Mouse (Mus musculus): ENCODE data around the gene Isy1. TPM values are rescaled to one million over a fixed set of nuclear protein-coding genes. Genes with fewer than 3 reads are reported as not detected.

Gene Isy1
- polyA plus RNA-seq, 1 experiment from 2014 or later, result 45.6 TPM

DNA sequence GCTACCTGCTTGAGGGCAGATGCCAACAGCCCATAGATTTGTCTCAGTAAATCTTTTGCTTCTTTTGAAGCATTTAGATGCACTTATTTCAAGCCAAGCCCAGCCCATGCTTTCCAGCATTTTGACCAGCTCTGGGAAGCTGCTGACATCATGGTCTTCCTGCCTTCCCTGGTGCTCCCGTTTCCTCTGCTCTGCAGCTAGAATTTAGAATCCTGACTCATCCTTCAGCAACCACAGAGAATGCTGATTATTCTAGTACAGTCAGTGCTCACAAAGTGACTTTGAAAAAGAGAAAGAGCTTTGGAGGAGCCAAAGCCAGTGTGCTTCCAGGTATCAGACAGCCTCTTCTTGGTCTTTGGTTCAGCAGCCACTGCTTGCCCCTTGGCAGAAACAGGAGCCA, 18.5 kb upstream of the Isy1 start:
- Histone ChIP-seq H3K36me3 (ENCODE audit: control insufficient read depth, insufficient read depth, low read length) (no peaks in the 10 kb centered on the region), H3K4me2 (ENCODE audit: low read depth) (no peak overlapping the region), H3K4me3 (ENCODE audit: low read depth, low read length) (no peak overlapping the region), H3K9ac (ENCODE audit: low read length) (no peak overlapping the region), H3K4me1 (ENCODE audit: control insufficient read depth, insufficient read depth, low read length) (no peaks in the 10 kb centered on the region), H3K27me3 (ENCODE audit: control insufficient read depth, insufficient read depth, low read length) (no peaks in the 10 kb centered on the region), H3K27ac (ENCODE audit: low read depth, low read length) (no peak overlapping the region), H3K9me3 (ENCODE audit: control insufficient read depth, low read length) (no peaks in the 10 kb centered on the region)
- no peak for DNase-seq (ENCODE audit: low spot score)
- no peak for ATAC-seq (ENCODE audit: insufficient read depth, low FRiP score, low TSS enrichment)
- WGBS, result 70% methylated on average over 1 of the region's 1 CpGs

DNA sequence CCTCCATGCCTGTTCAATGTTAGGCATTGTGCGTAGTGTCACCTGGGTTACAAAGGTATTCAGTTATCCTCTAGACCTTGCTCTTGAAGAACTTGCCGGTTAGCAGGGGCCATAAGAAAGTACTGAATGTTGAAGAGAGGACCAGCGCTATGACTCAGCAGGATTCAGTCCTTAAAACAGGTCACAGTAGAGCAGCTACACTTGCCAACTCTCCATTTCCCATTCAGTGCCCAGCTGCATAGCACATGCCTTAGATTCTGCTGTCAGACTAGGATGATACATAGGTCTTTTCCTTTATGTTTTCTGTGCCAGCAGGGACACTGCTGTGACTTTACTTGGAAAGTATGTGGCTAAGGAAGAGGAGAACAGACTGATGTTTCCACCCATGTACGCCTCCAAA, 14.8 kb upstream of the Isy1 start:
- Histone ChIP-seq H3K36me3 (ENCODE audit: control insufficient read depth, insufficient read depth, low read length) (no peaks in the 10 kb centered on the region; the same call in 1 of the 2 replicates), H3K4me1 (ENCODE audit: control insufficient read depth, insufficient read depth, low read length) (peaks cover 5% of the 10 kb centered on the region; the same call in 1 of the 2 replicates), H3K9me3 (ENCODE audit: control insufficient read depth, low read length) (no peaks in the 10 kb centered on the region), H3K4me3 (ENCODE audit: low read depth, low read length) (no peak overlapping the region), H3K4me2 (ENCODE audit: low read depth) (no peak overlapping the region), H3K27me3 (ENCODE audit: control insufficient read depth, insufficient read depth, low read length) (no peaks in the 10 kb centered on the region), H3K9ac (ENCODE audit: low read length) (no peak overlapping the region), H3K27ac (ENCODE audit: low read depth, low read length) (no peak overlapping the region)
- 81% methylated on average over 4 of the region's 4 CpGs for WGBS
- DNase-seq (ENCODE audit: low spot score) (no peak), ATAC-seq (ENCODE audit: insufficient read depth, low FRiP score, low TSS enrichment) (no peak)

DNA sequence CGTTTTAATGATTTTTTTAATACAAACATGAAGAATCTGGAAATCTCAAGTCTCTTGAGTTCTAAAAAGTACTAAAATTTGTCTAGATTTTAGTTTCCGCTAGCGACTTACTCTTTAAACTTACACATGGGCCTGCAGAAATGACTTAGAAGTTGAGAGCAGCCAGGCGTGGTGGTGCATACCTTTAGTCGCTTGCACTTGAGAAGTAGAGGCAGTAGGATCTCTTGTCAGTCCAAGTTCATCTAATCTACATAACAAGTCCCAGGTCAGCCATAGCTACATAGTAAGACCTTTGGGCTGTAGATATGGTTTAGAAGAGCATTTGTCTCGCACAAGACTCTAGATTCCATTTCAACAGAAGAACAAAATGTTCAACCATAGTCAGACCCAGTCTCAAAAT, 13.3 kb upstream of the Isy1 start:
- H3K4me2 ChIP-seq (ENCODE audit: low read depth), result no peak overlapping the region
- no peak overlapping the region for H3K9ac ChIP-seq (ENCODE audit: low read length)
- peaks cover 7% of the 10 kb centered on the region; the same call in 1 of the 2 replicates for H3K4me1 ChIP-seq (ENCODE audit: control insufficient read depth, insufficient read depth, low read length)
- 85% methylated on average over 6 of the region's 6 CpGs for WGBS
- H3K27ac ChIP-seq (ENCODE audit: low read depth, low read length), result no peak overlapping the region
- ATAC-seq (ENCODE audit: insufficient read depth, low FRiP score, low TSS enrichment), result no peak
- DNase-seq (ENCODE audit: low spot score), result no peak
- no peaks in the 10 kb centered on the region for H3K9me3 ChIP-seq (ENCODE audit: control insufficient read depth, low read length)
- no peaks in the 10 kb centered on the region for H3K27me3 ChIP-seq (ENCODE audit: control insufficient read depth, insufficient read depth, low read length)
- no peaks in the 10 kb centered on the region; the same call in 1 of the 2 replicates for H3K36me3 ChIP-seq (ENCODE audit: control insufficient read depth, insufficient read depth, low read length)
- no peak overlapping the region for H3K4me3 ChIP-seq (ENCODE audit: low read depth, low read length)

DNA sequence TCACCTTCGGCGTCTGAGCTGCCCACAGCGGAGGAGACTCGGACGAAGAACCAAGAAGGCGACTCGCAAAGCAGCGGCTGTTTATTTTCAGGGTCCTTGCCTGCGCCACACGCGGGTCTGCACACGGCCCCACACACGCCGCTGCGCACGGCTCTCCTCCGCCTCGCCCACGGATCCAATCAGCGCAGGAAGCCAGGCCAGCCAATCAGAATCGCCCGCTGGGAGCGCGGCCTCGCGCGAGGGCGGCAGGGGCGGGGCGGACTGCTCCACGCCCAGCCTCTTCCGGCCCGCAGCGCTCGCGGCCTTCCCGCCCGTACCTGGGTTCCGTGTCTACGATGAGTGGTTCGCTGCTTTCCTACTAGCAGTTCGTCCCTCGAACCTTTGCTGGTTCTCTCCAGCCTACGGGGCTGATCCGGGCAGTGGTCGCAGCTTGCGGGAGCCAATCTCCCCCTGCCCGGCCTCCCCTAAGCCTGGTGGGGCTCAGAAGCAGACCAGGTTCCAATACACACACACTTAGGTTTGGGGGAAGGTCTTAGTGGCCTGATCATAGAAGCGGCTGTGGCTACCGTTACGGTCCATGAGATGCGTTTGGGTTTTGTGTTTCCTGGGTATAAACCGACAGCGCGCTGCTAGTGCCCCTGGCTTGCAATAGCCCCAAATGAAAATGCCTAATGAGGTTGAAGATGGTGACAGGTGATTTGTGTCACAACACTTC, 12.5 kb upstream of the Isy1 start, which contains the start of gene Cnbp:
Gene Cnbp (minus strand): TSS at position 207 of the 715 bp plus-strand sequence.
- Histone ChIP-seq H3K4me2 (ENCODE audit: low read depth) (peak within 1 kb of the TSS; percentile 77), H3K27me3 (ENCODE audit: control insufficient read depth, insufficient read depth, low read length) (no peaks in the 10 kb centered on the region), H3K4me3 (ENCODE audit: low read depth, low read length) (peak within 1 kb of the TSS; percentile 100), H3K27ac (ENCODE audit: low read depth, low read length) (peak within 1 kb of the TSS; percentile 85), H3K4me1 (ENCODE audit: control insufficient read depth, insufficient read depth, low read length) (peaks cover 7% of the 10 kb centered on the region; the same call in 1 of the 2 replicates), H3K9me3 (ENCODE audit: control insufficient read depth, low read length) (no peaks in the 10 kb centered on the region), H3K36me3 (ENCODE audit: control insufficient read depth, insufficient read depth, low read length) (no peaks in the 10 kb centered on the region; the same call in 1 of the 2 replicates), H3K9ac (ENCODE audit: low read length) (peak within 1 kb of the TSS; percentile 99)
- ATAC-seq (ENCODE audit: insufficient read depth, low FRiP score, low TSS enrichment) (peak; percentile 98), DNase-seq (ENCODE audit: low spot score) (peak; percentile 99)
- WGBS, result under 1% methylated on average over 53 of the region's 55 CpGs

DNA sequence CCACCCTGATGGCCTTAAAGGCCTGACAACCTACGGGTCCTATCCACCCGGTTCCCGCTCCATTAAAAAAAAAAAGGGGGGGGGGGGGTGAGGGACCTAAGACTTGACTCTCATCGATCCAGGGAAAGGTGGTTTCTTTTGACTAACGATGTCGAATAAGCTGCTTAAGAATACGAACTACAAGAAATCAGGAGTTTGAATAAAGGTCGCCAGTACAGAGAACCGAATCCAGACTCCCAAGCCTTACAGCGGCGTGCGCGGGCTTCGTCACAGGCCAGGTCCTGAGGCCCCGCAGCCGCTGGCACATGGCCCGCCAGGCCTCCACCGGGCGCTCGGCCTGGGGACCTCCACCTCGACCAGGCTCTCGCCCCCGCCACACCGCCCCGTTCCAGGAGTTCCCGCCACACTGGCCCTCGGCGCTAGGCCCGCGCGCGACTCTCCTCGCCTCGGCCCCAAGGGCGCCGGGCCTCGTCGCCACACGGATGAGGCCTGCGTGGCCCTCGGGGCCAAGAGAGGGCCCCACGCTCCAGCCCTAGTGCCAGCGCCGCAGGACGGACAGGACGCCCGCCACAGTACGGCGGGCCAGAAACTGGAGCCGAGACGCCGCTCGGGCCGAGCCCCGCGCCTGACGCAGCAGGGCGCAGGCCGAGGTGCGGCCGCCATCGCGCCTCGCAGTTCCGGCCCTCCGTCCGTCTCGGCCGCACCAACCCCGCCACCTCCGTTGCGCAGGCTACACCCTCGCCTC, 11.7 kb upstream of the Isy1 start:
- H3K4me3 ChIP-seq (ENCODE audit: low read depth, low read length), result peak overlapping the region; percentile 100
- WGBS, result under 1% methylated on average over 73 of the region's 73 CpGs
- ATAC-seq (ENCODE audit: insufficient read depth, low FRiP score, low TSS enrichment), result peak; percentile 70

DNA sequence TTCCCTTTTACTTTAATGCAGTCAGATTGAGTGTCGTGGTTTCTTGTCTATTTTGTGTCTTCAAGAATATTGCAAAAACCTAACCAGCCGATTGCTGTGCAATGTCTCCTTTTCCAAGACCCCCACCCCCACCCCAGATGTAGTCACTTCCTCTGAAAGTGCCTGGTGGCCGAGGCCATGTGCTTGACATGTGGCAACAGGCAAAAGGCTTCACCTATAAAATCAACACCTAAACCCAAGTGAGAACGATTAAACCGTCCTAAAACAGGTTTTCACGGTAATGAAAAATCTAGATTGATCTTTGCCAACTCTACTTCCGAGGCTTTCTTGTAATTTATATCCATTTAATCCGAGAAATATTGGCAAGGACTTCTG, 11.2 kb upstream of the Isy1 start:
- Histone ChIP-seq H3K36me3 (ENCODE audit: control insufficient read depth, insufficient read depth, low read length) (peaks cover 2% of the 10 kb centered on the region), H3K9me3 (ENCODE audit: control insufficient read depth, low read length) (no peaks in the 10 kb centered on the region), H3K4me2 (ENCODE audit: low read depth) (peak overlapping the region; percentile 77), H3K9ac (ENCODE audit: low read length) (peak overlapping the region; percentile 99), H3K27me3 (ENCODE audit: control insufficient read depth, insufficient read depth, low read length) (no peaks in the 10 kb centered on the region), H3K4me1 (ENCODE audit: control insufficient read depth, insufficient read depth, low read length) (peaks cover 7% of the 10 kb centered on the region; the same call in 1 of the 2 replicates), H3K27ac (ENCODE audit: low read depth, low read length) (no peak overlapping the region), H3K4me3 (ENCODE audit: low read depth, low read length) (peak overlapping the region; percentile 100)
- ATAC-seq (ENCODE audit: insufficient read depth, low FRiP score, low TSS enrichment) (no peak), DNase-seq (ENCODE audit: low spot score) (peak; percentile 14)
- WGBS, result under 1% methylated on average over 8 of the region's 8 CpGs

More for the DNA sequence above, 11.7 kb upstream of the Isy1 start:
- no peaks in the 10 kb centered on the region for H3K9me3 ChIP-seq (ENCODE audit: control insufficient read depth, low read length)
- H3K27me3 ChIP-seq (ENCODE audit: control insufficient read depth, insufficient read depth, low read length), result no peaks in the 10 kb centered on the region
- peak; percentile 64 for DNase-seq (ENCODE audit: low spot score)
- peak overlapping the region; percentile 99 for H3K9ac ChIP-seq (ENCODE audit: low read length)
- H3K4me2 ChIP-seq (ENCODE audit: low read depth), result peak overlapping the region; percentile 77
- H3K27ac ChIP-seq (ENCODE audit: low read depth, low read length), result peak overlapping the region; percentile 85
- no peaks in the 10 kb centered on the region; the same call in none of the 2 replicates for H3K36me3 ChIP-seq (ENCODE audit: control insufficient read depth, insufficient read depth, low read length)
- H3K4me1 ChIP-seq (ENCODE audit: control insufficient read depth, insufficient read depth, low read length), result peaks cover 7% of the 10 kb centered on the region; the same call in 1 of the 2 replicates

DNA sequence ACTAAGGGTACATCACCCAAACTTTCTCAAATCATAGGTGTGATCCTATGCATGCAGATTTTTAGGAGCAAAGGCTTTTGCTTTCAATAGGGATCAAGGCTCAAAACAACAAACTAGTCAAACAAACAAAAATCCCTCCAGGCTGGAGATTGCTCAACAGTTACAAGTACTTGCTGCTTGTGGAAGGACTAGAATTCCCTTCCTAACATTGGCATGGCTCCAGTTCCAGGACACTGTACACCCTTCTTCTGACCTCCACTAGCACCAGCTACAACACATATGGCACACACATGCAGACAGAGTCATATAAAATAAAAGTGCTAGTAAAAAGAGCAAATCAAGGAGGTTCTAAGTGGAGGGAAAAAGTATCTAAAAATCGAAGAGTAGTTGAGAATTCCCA, 8.2 kb upstream of the Isy1 start:
- no peaks in the 10 kb centered on the region for H3K9me3 ChIP-seq (ENCODE audit: control insufficient read depth, low read length)
- no peak overlapping the region for H3K4me3 ChIP-seq (ENCODE audit: low read depth, low read length)
- H3K4me2 ChIP-seq (ENCODE audit: low read depth), result no peak overlapping the region
- no peak overlapping the region for H3K27ac ChIP-seq (ENCODE audit: low read depth, low read length)
- WGBS, result 81% methylated on average over 1 of the region's 1 CpGs
- H3K9ac ChIP-seq (ENCODE audit: low read length), result no peak overlapping the region
- peaks cover 7% of the 10 kb centered on the region; the same call in 1 of the 2 replicates for H3K4me1 ChIP-seq (ENCODE audit: control insufficient read depth, insufficient read depth, low read length)
- H3K36me3 ChIP-seq (ENCODE audit: control insufficient read depth, insufficient read depth, low read length), result peaks cover 10% of the 10 kb centered on the region
- no peak for ATAC-seq (ENCODE audit: insufficient read depth, low FRiP score, low TSS enrichment)
- no peak for DNase-seq (ENCODE audit: low spot score)
- no peaks in the 10 kb centered on the region for H3K27me3 ChIP-seq (ENCODE audit: control insufficient read depth, insufficient read depth, low read length)

DNA sequence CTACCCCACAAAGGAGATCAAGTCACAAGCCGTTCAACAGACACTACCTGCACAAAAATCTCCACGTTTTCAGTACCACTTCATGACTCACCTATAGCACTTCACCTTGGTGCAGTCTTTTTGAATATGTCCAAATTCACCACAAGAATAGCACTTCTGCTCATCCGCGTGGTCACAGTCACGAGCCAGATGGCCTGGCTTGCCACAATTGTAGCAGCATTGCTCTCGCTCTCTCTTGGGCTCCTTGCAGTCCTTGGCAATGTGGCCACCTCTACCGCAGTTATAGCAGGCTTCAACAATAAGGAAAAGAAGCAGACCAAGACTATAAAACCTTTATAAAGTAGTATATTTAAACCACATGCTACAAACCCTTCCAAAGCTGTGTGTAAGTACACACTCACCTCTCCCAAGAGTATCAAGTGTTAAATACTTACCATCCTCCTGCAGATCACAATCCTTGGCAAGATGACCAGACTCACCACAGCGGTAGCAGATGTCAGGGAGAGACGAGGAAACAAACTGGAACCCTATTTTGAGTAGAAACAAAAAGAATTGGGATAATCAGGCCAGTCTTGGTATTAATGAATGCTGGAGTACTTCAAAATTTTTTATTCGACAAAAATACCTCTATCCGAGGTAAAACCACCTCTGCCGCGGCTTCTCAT, 6.6 kb upstream of the Isy1 start:
- no peak overlapping the region for H3K4me3 ChIP-seq (ENCODE audit: low read depth, low read length)
- H3K4me1 ChIP-seq (ENCODE audit: control insufficient read depth, insufficient read depth, low read length), result peaks cover 7% of the 10 kb centered on the region; the same call in 1 of the 2 replicates
- WGBS, result 91% methylated on average over 13 of the region's 13 CpGs
- ATAC-seq (ENCODE audit: insufficient read depth, low FRiP score, low TSS enrichment) (no peak), DNase-seq (ENCODE audit: low spot score) (no peak)
- H3K9ac ChIP-seq (ENCODE audit: low read length), result no peak overlapping the region
- H3K4me2 ChIP-seq (ENCODE audit: low read depth), result no peak overlapping the region
- peaks cover 12% of the 10 kb centered on the region for H3K36me3 ChIP-seq (ENCODE audit: control insufficient read depth, insufficient read depth, low read length)
- no peak overlapping the region for H3K27ac ChIP-seq (ENCODE audit: low read depth, low read length)
- no peaks in the 10 kb centered on the region for H3K9me3 ChIP-seq (ENCODE audit: control insufficient read depth, low read length)
- no peaks in the 10 kb centered on the region for H3K27me3 ChIP-seq (ENCODE audit: control insufficient read depth, insufficient read depth, low read length)
